Mouse (Mus musculus): ENCODE results near the gene Thsd7b. TPM values are rescaled to one million over a fixed set of nuclear protein-coding genes. Genes with fewer than 3 reads are reported as not detected.

The Thsd7b gene
- polyA plus RNA-seq, 1 experiment from 2014 or later = 3.0 TPM

DNA sequence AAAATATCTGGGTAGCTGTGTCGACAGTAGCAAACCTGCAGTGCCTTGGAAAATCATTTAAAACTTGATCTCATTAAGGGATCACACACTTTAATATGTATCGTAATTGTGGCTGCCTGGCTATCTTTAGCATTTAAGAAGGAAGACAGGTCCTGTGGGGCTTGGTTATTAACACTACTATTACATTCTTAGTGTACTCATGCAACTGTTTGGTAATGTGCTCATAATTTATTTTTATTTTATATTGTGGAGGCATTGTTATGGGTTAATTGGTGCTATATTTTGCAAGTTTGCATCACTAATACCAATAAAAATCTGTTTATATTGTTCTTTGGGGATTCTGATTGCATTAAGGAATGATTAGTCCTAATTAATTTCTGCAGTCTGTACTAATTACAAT lies 265.4 kb downstream of the Thsd7b start:
- Histone ChIP-seq H3K4me1 (no peaks in the 10 kb centered on the region), H3K9ac (no peak overlapping the region), H3K4me3 (no peak overlapping the region), H3K36me3 (no peaks in the 10 kb centered on the region), H3K27ac (no peak overlapping the region), H3K27me3 (no peaks in the 10 kb centered on the region), H3K4me2 (replicated peaks) (no peak overlapping the region), H3K9me3 (no peaks in the 10 kb centered on the region)
- ATAC-seq (ENCODE audit: low FRiP score, low read depth) = no peak
- 71% methylated on average over 2 of the region's 2 CpGs for WGBS

DNA sequence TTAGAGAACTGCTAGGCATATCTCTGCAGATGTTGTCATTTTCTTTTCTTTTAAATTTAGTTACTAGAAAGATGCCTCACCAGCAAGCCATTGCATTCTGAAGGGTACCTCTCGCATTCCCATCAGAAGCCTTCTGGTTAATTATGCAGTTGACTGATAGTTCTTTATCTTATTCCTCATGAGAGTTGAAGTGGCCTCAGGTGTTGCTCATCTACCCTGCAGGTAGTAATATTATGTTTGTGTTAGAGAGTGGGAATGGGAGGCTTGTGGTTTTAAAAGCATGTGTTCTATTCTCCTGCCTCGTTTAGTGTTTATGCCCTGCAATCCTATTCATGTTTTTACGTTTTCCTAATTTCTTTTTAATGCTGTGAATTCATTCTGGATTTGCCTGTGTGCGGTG lies 265.9 kb downstream of the Thsd7b start:
- 80% methylated on average over 4 of the region's 4 CpGs for WGBS
- no peaks in the 10 kb centered on the region for H3K4me1 ChIP-seq
- H3K27ac ChIP-seq = no peak overlapping the region
- no peaks in the 10 kb centered on the region for H3K36me3 ChIP-seq
- no peak for ATAC-seq (ENCODE audit: low FRiP score, low read depth)
- no peaks in the 10 kb centered on the region for H3K9me3 ChIP-seq
- H3K27me3 ChIP-seq = no peaks in the 10 kb centered on the region
- H3K9ac ChIP-seq = no peak overlapping the region
- H3K4me2 ChIP-seq (replicated peaks) = no peak overlapping the region
- no peak overlapping the region for H3K4me3 ChIP-seq

DNA sequence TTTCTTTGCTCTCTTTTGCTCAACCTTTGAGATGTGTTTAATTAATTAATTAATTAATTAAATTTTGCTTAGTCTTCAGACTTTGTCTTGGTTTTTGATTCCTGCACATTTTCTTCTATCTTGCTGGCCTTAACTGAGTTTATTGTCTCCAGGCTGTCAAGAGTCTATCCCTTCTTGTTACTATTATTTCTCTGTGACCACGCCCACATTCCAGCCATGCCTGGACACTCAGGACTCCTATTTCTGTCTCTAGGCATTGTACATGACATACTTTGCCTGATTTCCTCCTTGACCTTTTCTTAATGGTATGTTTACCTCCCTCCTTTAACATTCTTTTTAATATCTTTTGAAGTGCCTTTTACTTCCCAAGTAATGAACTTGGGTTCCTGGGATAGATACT lies 267.6 kb downstream of the Thsd7b start:
- 45% methylated on average over 1 of the region's 1 CpGs for WGBS
- H3K36me3 ChIP-seq = no peaks in the 10 kb centered on the region
- no peaks in the 10 kb centered on the region for H3K9me3 ChIP-seq
- no peak overlapping the region for H3K4me3 ChIP-seq
- no peak overlapping the region for H3K9ac ChIP-seq
- no peaks in the 10 kb centered on the region for H3K27me3 ChIP-seq
- no peak for ATAC-seq (ENCODE audit: low FRiP score, low read depth)
- H3K4me1 ChIP-seq = no peaks in the 10 kb centered on the region
- H3K4me2 ChIP-seq (replicated peaks) = no peak overlapping the region
- no peak overlapping the region for H3K27ac ChIP-seq

DNA sequence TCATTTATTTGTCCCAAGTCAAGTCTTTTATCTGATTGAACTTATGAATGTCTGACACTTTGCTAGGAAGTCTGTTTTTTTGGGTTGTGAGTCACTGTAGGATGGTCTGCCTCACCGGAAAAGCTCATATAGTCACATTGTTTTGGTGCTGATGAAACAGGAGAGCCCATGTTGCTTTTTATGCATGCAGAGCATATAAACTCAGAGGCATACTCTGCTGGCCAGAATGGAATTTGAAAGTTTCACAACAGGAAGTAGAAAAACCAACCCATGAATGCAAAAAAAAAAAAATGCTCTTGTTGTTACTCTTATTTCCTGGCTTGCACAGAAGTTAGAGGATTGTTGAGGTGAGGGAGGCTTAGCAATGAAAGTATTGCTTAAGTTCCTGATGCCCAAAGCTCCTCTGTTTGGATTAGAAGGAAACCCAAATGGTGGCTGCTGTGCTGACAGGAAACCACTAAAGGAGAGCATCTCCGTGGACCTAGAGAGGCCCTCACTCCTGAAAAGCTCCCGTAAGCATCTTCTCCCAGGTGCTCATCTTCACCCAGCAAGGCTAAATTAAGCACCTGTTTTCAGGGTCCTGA lies 269.6 kb downstream of the Thsd7b start:
- no peak overlapping the region for H3K4me3 ChIP-seq
- H3K9me3 ChIP-seq = no peaks in the 10 kb centered on the region
- ATAC-seq (ENCODE audit: low FRiP score, low read depth) = no peak
- no peak overlapping the region for H3K4me2 ChIP-seq (replicated peaks)
- H3K36me3 ChIP-seq = no peaks in the 10 kb centered on the region
- no peaks in the 10 kb centered on the region for H3K4me1 ChIP-seq
- no peak overlapping the region for H3K9ac ChIP-seq
- H3K27ac ChIP-seq = no peak overlapping the region
- no peaks in the 10 kb centered on the region for H3K27me3 ChIP-seq
- WGBS = 84% methylated on average over 3 of the region's 3 CpGs

DNA sequence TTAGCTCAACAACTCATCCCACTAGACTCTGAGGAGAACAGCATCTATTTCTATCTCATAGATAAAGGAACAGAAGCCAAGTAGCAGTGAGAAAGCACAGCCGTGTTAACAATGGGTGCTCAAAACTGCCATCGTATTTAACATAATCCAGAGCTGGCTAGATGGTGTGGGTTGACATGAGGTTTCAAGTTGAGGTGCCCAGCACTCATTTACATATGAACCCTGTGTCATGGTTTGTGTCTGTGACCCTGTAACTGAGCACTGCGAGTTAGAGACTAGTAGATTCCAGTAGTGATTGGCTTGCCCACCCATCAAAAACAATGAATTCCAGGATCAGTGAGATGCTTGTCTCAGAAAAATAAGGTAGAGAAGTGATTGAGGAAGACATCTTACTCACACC lies 270.1 kb downstream of the Thsd7b start:
- ATAC-seq (ENCODE audit: low FRiP score, low read depth) = no peak
- WGBS = 81% methylated on average over 3 of the region's 3 CpGs
- no peaks in the 10 kb centered on the region for H3K9me3 ChIP-seq

DNA sequence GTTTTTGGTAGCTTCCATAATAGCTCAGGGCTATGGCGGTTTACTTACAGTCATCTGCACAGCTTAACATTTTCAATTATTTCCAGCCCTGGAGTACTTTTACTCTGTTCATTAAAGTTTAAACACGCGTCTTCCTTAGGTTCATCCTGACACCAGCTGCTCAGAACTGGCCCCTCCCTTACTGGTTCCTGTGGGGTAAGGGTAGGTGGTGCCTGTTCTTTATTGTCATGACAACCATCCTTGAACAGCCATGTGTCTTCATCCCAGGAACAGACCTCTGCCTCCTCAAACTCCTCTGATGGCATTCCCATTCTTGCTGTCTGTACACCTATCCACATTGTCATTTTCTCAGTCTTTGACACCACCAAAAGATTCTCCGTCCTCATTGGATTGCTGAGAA lies 285.0 kb downstream of the Thsd7b start:
- Histone ChIP-seq H3K4me1 (no peaks in the 10 kb centered on the region), H3K9ac (no peak overlapping the region), H3K4me2 (replicated peaks) (no peak overlapping the region), H3K36me3 (no peaks in the 10 kb centered on the region), H3K27ac (no peak overlapping the region), H3K4me3 (no peak overlapping the region), H3K27me3 (no peaks in the 10 kb centered on the region), H3K9me3 (0 out of 2 replicates have a peak, but pooled peaks cover 5% of the 10 kb centered on the region)
- 88% methylated on average over 4 of the region's 4 CpGs for WGBS
- ATAC-seq (ENCODE audit: low FRiP score, low read depth) = 0 out of 2 replicates have a peak, but pooled peaks have one; percentile 15

More for the DNA sequence above, 270.1 kb downstream of the Thsd7b start:
- Histone ChIP-seq H3K4me1 (no peaks in the 10 kb centered on the region), H3K27me3 (no peaks in the 10 kb centered on the region), H3K4me3 (no peak overlapping the region), H3K9ac (no peak overlapping the region), H3K36me3 (no peaks in the 10 kb centered on the region), H3K27ac (no peak overlapping the region), H3K4me2 (replicated peaks) (no peak overlapping the region)

DNA sequence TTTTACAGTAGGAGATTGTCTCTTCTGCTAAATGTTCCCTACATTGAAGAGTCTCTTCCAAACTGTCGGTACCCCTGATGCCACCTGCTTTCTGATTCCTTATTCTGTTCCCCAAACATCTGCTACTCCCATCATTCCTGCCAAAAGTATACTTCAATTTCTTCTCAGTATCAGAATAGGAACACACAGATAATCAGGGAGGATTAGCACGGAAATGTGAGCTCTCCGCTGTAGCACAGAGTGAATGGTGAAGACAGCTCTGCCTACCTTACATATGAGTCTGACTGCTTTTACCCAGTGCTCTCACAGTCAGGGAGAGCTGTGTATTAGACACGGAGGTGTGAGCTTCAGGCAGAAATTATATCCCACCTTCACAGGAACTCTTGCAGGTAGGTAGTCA lies 286.0 kb downstream of the Thsd7b start:
- H3K27me3 ChIP-seq = no peaks in the 10 kb centered on the region
- H3K36me3 ChIP-seq = no peaks in the 10 kb centered on the region
- H3K9ac ChIP-seq = no peak overlapping the region
- 82% methylated on average over 4 of the region's 4 CpGs for WGBS
- no peaks in the 10 kb centered on the region for H3K4me1 ChIP-seq
- H3K27ac ChIP-seq = no peak overlapping the region
- no peak for ATAC-seq (ENCODE audit: low FRiP score, low read depth)
- H3K4me2 ChIP-seq (replicated peaks) = no peak overlapping the region
- H3K4me3 ChIP-seq = no peak overlapping the region
- no peaks in the 10 kb centered on the region for H3K9me3 ChIP-seq

DNA sequence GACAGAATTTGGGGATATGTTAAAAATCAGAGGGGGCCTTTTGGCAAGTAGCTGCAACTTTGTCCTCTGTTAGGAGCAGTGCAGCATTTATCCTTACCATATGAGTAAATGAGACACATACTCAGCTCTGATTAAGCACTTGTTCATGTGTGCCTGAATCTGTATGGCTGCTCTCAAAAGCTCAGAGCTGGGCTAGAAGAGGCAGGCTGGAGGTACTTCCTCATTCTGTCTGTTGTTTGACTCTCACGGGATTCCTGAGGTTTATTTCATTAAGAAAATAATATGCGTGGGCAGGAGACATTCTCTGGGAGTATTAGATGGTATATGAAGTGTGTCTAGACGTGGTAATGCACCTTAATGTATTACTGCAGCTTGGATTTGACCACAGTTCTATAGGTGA lies 286.7 kb downstream of the Thsd7b start:
- no peak overlapping the region for H3K4me3 ChIP-seq
- no peaks in the 10 kb centered on the region for H3K36me3 ChIP-seq
- WGBS = 51% methylated on average over 3 of the region's 3 CpGs
- H3K27me3 ChIP-seq = no peaks in the 10 kb centered on the region
- ATAC-seq (ENCODE audit: low FRiP score, low read depth) = no peak
- H3K9ac ChIP-seq = no peak overlapping the region
- H3K9me3 ChIP-seq = no peaks in the 10 kb centered on the region
- no peaks in the 10 kb centered on the region for H3K4me1 ChIP-seq
- no peak overlapping the region for H3K4me2 ChIP-seq (replicated peaks)
- H3K27ac ChIP-seq = no peak overlapping the region

DNA sequence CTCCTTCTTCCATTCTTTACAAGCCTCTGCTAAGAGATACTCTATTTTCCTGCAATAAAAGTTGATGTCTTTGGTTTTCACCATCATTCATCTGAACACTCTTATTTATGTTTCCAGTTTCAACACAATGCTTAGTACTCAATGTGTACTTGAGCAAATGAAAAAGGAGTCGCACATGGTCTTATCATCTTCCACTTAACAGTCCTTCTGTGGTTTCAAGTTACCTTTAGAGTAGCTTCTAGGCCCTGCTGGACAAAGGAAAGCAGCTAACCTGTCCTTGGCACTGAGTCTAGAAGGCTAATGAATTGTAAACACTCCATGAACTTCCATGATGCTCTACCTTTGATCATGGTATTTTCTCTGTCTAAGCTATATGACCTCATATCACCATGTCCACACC lies 289.6 kb downstream of the Thsd7b start:
- H3K27me3 ChIP-seq = no peaks in the 10 kb centered on the region
- 78% methylated on average over 1 of the region's 1 CpGs for WGBS
- no peak for ATAC-seq (ENCODE audit: low FRiP score, low read depth)
- no peak overlapping the region for H3K4me3 ChIP-seq
- H3K9me3 ChIP-seq = no peaks in the 10 kb centered on the region
- no peaks in the 10 kb centered on the region for H3K4me1 ChIP-seq
- H3K36me3 ChIP-seq = no peaks in the 10 kb centered on the region
- no peak overlapping the region for H3K27ac ChIP-seq
- no peak overlapping the region for H3K9ac ChIP-seq
- no peak overlapping the region for H3K4me2 ChIP-seq (replicated peaks)

DNA sequence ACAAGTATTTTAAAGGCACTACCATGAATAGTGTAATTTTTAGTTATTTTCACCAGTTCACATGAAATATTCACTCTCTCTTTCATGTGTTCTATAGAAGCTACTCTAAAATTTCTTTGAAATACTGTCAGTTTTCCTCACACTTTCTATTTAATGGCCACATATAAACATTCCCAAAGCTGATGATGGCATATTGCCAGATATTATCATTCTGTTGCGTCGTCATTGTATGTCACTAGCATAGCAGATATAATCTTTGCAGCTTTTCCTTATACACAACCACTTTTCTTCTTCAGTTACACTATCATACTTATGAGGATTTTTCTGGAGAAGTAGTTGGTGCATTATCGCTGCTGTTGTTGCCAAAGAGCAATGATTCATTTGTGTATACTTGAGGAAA lies 297.4 kb downstream of the Thsd7b start:
- Histone ChIP-seq H3K27me3 (no peaks in the 10 kb centered on the region), H3K9ac (no peak overlapping the region), H3K4me1 (no peaks in the 10 kb centered on the region), H3K4me3 (no peak overlapping the region), H3K4me2 (replicated peaks) (no peak overlapping the region), H3K9me3 (no peaks in the 10 kb centered on the region), H3K36me3 (no peaks in the 10 kb centered on the region), H3K27ac (no peak overlapping the region)
- ATAC-seq (ENCODE audit: low FRiP score, low read depth) = no peak
- WGBS = 86% methylated on average over 3 of the region's 3 CpGs

DNA sequence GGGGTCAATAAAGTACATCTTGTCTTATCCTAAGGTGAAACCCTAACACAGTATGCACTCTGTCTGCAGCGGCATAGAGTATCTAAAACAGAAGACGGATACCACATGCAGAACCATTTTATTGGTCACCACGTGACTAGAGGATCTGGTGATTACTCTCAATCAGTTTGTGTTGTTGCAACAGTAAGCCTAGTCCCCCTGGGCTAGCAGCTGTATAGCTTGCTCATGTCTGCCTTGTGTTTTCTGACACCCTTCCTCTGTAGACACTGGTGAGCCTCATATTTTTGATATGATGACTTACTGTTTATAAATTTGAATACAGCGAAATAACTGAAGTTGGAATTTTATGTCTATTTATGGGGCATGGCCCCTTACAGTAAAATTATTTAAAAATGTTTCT lies 306.9 kb downstream of the Thsd7b start:
- WGBS = 62% methylated on average over 4 of the region's 4 CpGs
- H3K9ac ChIP-seq = no peak overlapping the region
- H3K36me3 ChIP-seq = no peaks in the 10 kb centered on the region
- H3K27ac ChIP-seq = no peak overlapping the region
- ATAC-seq (ENCODE audit: low FRiP score, low read depth) = no peak
- H3K27me3 ChIP-seq = no peaks in the 10 kb centered on the region
- no peak overlapping the region for H3K4me2 ChIP-seq (replicated peaks)
- H3K4me1 ChIP-seq = no peaks in the 10 kb centered on the region
- H3K9me3 ChIP-seq = no peaks in the 10 kb centered on the region
- H3K4me3 ChIP-seq = no peak overlapping the region

DNA sequence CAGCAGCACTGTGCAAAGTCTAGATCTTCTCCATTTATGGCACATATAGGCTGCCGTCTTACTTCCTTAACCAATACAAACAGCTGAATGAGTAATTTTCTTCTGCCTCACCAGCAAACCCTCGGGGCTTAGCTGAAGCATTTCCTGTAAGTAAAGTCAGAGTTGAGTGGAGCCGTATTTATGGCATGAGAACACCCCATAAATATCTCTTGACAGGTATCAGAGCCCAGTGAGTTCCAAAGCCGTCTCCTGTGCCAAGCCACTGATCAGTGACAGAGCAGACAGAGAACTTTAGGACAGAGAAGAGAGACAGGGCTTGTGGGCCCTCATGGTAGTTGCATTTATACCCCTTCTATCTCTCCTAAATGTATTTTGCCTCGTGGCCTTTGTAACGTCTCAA lies 313.5 kb downstream of the Thsd7b start:
- 33% methylated on average over 6 of the region's 6 CpGs for WGBS
- Histone ChIP-seq H3K4me3 (no peak overlapping the region), H3K4me2 (replicated peaks) (no peak overlapping the region), H3K27ac (no peak overlapping the region), H3K4me1 (0 out of 2 replicates have a peak, but pooled peaks cover 4% of the 10 kb centered on the region), H3K27me3 (no peaks in the 10 kb centered on the region), H3K36me3 (no peaks in the 10 kb centered on the region), H3K9ac (no peak overlapping the region), H3K9me3 (no peaks in the 10 kb centered on the region)
- no peak for ATAC-seq (ENCODE audit: low FRiP score, low read depth)

DNA sequence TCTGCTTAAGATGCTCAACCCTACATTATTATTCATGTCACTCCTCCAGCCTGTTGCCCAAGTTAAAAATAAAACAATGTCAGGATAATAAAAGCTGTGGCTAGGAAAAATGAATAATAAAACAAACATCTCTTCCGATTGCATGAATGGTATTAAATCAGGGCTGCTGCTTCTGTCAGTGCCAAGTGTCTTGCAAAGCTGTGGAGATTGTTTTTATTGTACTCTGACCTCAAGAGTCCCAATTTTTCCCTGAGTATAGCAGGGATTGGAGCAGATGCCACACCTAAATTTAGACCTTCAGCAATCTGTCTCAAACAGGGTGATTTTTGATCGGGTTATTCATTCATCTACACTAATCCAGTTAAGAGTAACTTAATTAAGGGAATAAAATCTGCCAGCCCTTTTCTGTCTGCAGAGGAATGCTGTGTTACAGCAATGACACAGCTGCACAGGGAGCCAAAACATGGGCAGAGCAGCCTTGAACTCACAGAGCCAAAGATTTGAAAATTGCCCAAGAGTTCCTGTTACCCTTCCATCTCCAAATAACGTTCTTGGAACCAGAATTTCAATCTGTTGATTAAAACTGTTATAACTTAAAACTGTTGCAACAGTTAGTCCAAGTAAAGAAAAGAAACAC lies 316.4 kb downstream of the Thsd7b start:
- no peak overlapping the region for H3K27ac ChIP-seq
- 72% methylated on average over 3 of the region's 3 CpGs for WGBS
- no peaks in the 10 kb centered on the region for H3K36me3 ChIP-seq
- no peak for ATAC-seq (ENCODE audit: low FRiP score, low read depth)
- 0 out of 2 replicates have a peak, but pooled peaks cover 4% of the 10 kb centered on the region for H3K4me1 ChIP-seq
- no peak overlapping the region for H3K4me2 ChIP-seq (replicated peaks)
- no peak overlapping the region for H3K4me3 ChIP-seq
- no peak overlapping the region for H3K9ac ChIP-seq
- no peaks in the 10 kb centered on the region for H3K9me3 ChIP-seq
- no peaks in the 10 kb centered on the region for H3K27me3 ChIP-seq

Measured in limb, embryonic 13.5 days (tissue).